Mouse (Mus musculus) spleen, adult 2 months (tissue): ENCODE measurements at regions not wholly inside any gene's neighbourhood (a gene's known extent, or its start where the extent isn't known, plus 50 kb on each side); places are given as distances from the start of the nearest gene placed in this dataset.

Experiments
- CTCF ChIP-seq: fragments of 200-500 bp; IDR thresholded peaks from 2 replicates; pipeline ENCODE4 v1.5.1; 2011; ENCODE audit warnings: mild to moderate bottlenecking, inconsistent platforms; ENCODE audit not compliant: insufficient read depth, insufficient read length, insufficient replicate concordance; ENCODE audit errors: extremely low read depth
- POLR2A ChIP-seq: fragments of 200-500 bp; IDR thresholded peaks from 2 replicates; pipeline ENCODE4 v1.6.1; 2011; ENCODE audit warnings: low read depth, low read length, inconsistent platforms

DNA sequence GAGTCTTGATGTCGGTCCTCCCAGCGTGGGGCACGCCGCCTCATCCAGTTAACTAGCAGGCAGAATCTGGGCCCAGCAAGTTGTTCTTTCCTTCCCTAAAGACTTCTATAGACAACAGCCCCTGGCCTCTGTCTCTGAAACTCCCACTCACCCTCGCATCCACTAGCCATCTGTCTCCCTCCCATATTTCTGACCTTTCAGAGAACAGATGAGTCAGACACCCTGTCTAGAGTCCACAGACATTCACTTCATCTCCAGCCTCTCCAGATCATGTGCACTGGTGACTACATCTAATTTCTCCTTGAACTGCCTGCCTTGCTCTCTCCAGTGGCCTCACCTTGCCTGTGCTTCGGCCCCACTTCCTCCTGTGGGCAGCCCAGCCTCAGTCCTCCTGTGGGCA, 143.1 kb downstream of the Mtx3 start:
- no peak for TF ChIP-seq CTCF
- no peak for TF ChIP-seq POLR2A
